Mouse (Mus musculus) midbrain, embryonic 14.5 days (tissue): ENCODE measurements around the gene Ptprk. TPM values are rescaled to one million over a fixed set of nuclear protein-coding genes. Genes with fewer than 3 reads are reported as not detected.

Experiments
- ATAC-seq: fragments of 200-750 bp; cut with Nextera tagmentation; 2 replicates; pipeline ENCODE4 v1.8.0; 2017; ENCODE audit warnings: moderate number of reproducible peaks, moderate library complexity; ENCODE audit not compliant: low FRiP score, low TSS enrichment
- DNase-seq: peaks from one replicate; pipeline ENCODE4 v3.0.0-alpha.2; 2015
- H3K27ac ChIP-seq: fragments of 300-500 bp; sonication (generic); replicated peaks from 2 replicates; pipeline ENCODE4 v1.5.1; 2014; ENCODE audit warnings: mild to moderate bottlenecking, low read depth, low read length, moderate library complexity
- H3K27me3 ChIP-seq: fragments of 300-500 bp; sonication (generic); 2 replicates; pipeline ENCODE4 v1.6.1; 2014; ENCODE audit warnings: low read length, control low read depth, mixed read lengths; ENCODE audit not compliant: control insufficient read depth, insufficient read depth
- H3K36me3 ChIP-seq: fragments of 300-500 bp; sonication (generic); 2 replicates; pipeline ENCODE4 v1.6.1; 2014; ENCODE audit warnings: low read length, control low read depth; ENCODE audit not compliant: control insufficient read depth, insufficient read depth
- H3K4me1 ChIP-seq: fragments of 300-500 bp; sonication (generic); 2 replicates; pipeline ENCODE4 v1.6.1; 2014; ENCODE audit warnings: mild to moderate bottlenecking, antibody characterized with exemption, low read length, control low read depth; ENCODE audit not compliant: control insufficient read depth, insufficient read depth
- H3K4me2 ChIP-seq: fragments of 300-500 bp; sonication (generic); 2 replicates; pipeline ENCODE4 v1.6.1; 2014; ENCODE audit warnings: mild to moderate bottlenecking, low read length, moderate library complexity
- H3K4me3 ChIP-seq: fragments of 300-500 bp; sonication (generic); replicated peaks from 2 replicates; pipeline ENCODE4 v1.5.1; 2014; ENCODE audit warnings: low read depth, low read length
- H3K9ac ChIP-seq: fragments of 300-500 bp; sonication (generic); replicated peaks from 2 replicates; pipeline ENCODE4 v1.6.1; 2014; ENCODE audit warnings: mild to moderate bottlenecking, low read length, moderate library complexity
- H3K9me3 ChIP-seq: fragments of 300-500 bp; sonication (generic); 2 replicates; pipeline ENCODE4 v1.6.1; 2016; ENCODE audit warnings: low read length, control low read depth, mixed read lengths; ENCODE audit not compliant: control insufficient read depth
- WGBS: fragments of 180-500 bp; shearing (Covaris S2); extraction: QIAGEN DNeasy Blood & Tissue Kit; methylation state at CpG from one replicate; pipeline ENCODE4 v1.1.7; 2014; 5-methylcytosine and 5-hydroxymethylcytosine counted together
- polyA plus RNA-seq: library from polyadenylated mRNA; unstranded; fragments of >200 nt; fragmentation: Nextera tagmentation; extraction: Ambion mirVana; gene quantifications from 2 replicates; pipeline ENCODE4 v1.2.1, GENCODE M21; 2014

Gene Ptprk
- polyA plus RNA-seq, 1 experiment from 2014 or later: 26.4 TPM

- no peak for DNase-seq
- WGBS: 89% methylated on average over 5 of the region's 5 CpGs
- Histone ChIP-seq H3K9ac (no peak overlapping the region), H3K4me1 (no peaks in the 10 kb centered on the region), H3K4me3 (no peak overlapping the region), H3K36me3 (no peaks in the 10 kb centered on the region), H3K4me2 (no peak overlapping the region), H3K27ac (no peak overlapping the region), H3K9me3 (no peaks in the 10 kb centered on the region), H3K27me3 (no peaks in the 10 kb centered on the region)
- ATAC-seq: no peak
These were observed 53.4 kb downstream of the Ptprk start for GRCm38 (mm10) chr10:28128011-28128410.

DNA sequence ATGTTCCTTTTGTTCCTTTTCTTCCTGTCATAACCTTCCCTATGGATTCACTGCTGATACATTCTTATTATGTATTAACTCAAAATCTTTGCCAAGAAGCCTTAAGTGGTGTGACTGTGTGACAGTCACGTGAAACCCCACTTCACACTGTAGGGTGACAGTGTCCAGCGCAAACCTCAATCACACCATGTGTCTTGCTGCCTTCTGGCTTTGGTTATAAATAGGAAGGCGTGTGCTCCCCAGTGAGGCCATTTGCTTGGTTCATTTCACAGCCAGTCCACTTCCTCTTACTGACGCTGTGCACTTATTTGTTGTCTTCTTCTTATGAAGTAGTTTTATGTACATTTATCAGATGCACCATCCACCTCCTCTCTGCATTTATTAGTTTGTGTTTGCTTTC lies 53.8 kb downstream of the Ptprk start:
- no peaks in the 10 kb centered on the region for H3K9me3 ChIP-seq
- 86% methylated on average over 4 of the region's 4 CpGs for WGBS
- H3K4me3 ChIP-seq: no peak overlapping the region
- ATAC-seq: no peak
- no peak for DNase-seq
- no peaks in the 10 kb centered on the region for H3K27me3 ChIP-seq
- H3K27ac ChIP-seq: no peak overlapping the region
- H3K36me3 ChIP-seq: no peaks in the 10 kb centered on the region
- no peaks in the 10 kb centered on the region for H3K4me1 ChIP-seq
- no peak overlapping the region for H3K4me2 ChIP-seq
- no peak overlapping the region for H3K9ac ChIP-seq

DNA sequence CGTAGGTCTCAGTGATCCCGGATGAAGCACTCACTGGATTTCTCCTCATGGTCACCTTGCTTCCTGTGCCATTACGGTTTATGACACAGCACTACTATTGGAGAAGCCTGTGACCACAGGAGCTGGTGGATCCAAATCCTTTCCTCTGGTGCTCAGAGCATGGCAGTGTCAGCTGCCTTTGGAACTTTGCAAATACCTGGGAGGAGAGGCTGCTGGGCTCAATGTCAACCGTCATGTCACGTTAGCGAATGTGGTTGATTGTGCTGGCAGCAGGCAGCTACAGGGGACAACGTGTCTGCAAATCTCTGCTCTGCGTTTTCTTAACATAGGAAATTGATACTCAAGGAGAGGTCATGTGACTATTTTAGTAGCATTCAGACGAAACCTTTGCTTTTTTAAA lies 55.8 kb downstream of the Ptprk start:
- Histone ChIP-seq H3K27ac (no peak overlapping the region), H3K9me3 (no peaks in the 10 kb centered on the region), H3K9ac (no peak overlapping the region), H3K4me2 (no peak overlapping the region), H3K4me1 (no peaks in the 10 kb centered on the region), H3K4me3 (no peak overlapping the region), H3K36me3 (no peaks in the 10 kb centered on the region), H3K27me3 (no peaks in the 10 kb centered on the region)
- WGBS: 88% methylated on average over 9 of the region's 9 CpGs
- no peak for ATAC-seq
- no peak for DNase-seq

GRCm38 (mm10) chr10:28133770-28134169 lies 59.1 kb downstream of the Ptprk start:
- no peak overlapping the region for H3K9ac ChIP-seq
- no peak overlapping the region for H3K4me3 ChIP-seq
- no peaks in the 10 kb centered on the region for H3K27me3 ChIP-seq
- H3K36me3 ChIP-seq: no peaks in the 10 kb centered on the region
- H3K9me3 ChIP-seq: no peaks in the 10 kb centered on the region
- no peaks in the 10 kb centered on the region for H3K4me1 ChIP-seq
- ATAC-seq (no peak), DNase-seq (no peak)
- 92% methylated on average over 4 of the region's 4 CpGs for WGBS
- H3K4me2 ChIP-seq: no peak overlapping the region
- no peak overlapping the region for H3K27ac ChIP-seq

GRCm38 (mm10) chr10:28138399-28138798 lies 63.8 kb downstream of the Ptprk start:
- Histone ChIP-seq H3K27ac (no peak overlapping the region), H3K36me3 (no peaks in the 10 kb centered on the region), H3K4me1 (no peaks in the 10 kb centered on the region), H3K4me3 (no peak overlapping the region), H3K27me3 (no peaks in the 10 kb centered on the region), H3K9me3 (no peaks in the 10 kb centered on the region), H3K4me2 (no peak overlapping the region), H3K9ac (no peak overlapping the region)
- WGBS: 60% methylated on average over 4 of the region's 4 CpGs
- ATAC-seq (no peak), DNase-seq (no peak)

DNA sequence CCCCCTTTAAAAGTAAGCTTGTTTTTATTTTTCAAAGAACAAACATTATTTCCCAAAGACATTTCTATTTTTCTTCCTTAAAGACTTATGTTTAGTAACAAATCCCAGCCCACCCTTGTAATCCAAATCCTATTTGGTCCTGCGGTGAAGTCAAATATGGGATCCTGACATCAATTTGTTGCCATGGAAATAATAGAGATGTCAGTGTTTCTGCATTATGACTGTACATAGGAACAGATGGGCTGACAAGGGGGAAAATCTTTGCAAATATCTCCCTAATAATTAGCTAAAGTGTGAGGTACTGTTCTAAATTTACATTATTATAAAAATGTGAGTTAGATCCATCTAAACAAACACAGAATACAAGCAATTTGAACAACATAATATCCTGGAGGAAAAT lies 69.8 kb downstream of the Ptprk start:
- no peaks in the 10 kb centered on the region for H3K9me3 ChIP-seq
- no peak overlapping the region for H3K4me3 ChIP-seq
- H3K27me3 ChIP-seq: no peaks in the 10 kb centered on the region
- ATAC-seq (no peak), DNase-seq (peak; percentile 43)
- H3K27ac ChIP-seq: no peak overlapping the region
- WGBS: 30% methylated on average over 1 of the region's 1 CpGs
- no peaks in the 10 kb centered on the region for H3K36me3 ChIP-seq
- no peak overlapping the region for H3K4me2 ChIP-seq
- H3K4me1 ChIP-seq: peaks cover 6% of the 10 kb centered on the region; the same call in 1 of the 2 replicates
- H3K9ac ChIP-seq: no peak overlapping the region

GRCm38 (mm10) chr10:28145326-28145725 lies 70.7 kb downstream of the Ptprk start:
- Histone ChIP-seq H3K36me3 (no peaks in the 10 kb centered on the region), H3K9ac (no peak overlapping the region), H3K4me1 (peaks cover 6% of the 10 kb centered on the region; the same call in 1 of the 2 replicates), H3K27me3 (no peaks in the 10 kb centered on the region), H3K27ac (no peak overlapping the region), H3K4me2 (no peak overlapping the region), H3K4me3 (no peak overlapping the region), H3K9me3 (no peaks in the 10 kb centered on the region)
- ATAC-seq: no peak
- 84% methylated on average over 5 of the region's 5 CpGs for WGBS
- no peak for DNase-seq

DNA sequence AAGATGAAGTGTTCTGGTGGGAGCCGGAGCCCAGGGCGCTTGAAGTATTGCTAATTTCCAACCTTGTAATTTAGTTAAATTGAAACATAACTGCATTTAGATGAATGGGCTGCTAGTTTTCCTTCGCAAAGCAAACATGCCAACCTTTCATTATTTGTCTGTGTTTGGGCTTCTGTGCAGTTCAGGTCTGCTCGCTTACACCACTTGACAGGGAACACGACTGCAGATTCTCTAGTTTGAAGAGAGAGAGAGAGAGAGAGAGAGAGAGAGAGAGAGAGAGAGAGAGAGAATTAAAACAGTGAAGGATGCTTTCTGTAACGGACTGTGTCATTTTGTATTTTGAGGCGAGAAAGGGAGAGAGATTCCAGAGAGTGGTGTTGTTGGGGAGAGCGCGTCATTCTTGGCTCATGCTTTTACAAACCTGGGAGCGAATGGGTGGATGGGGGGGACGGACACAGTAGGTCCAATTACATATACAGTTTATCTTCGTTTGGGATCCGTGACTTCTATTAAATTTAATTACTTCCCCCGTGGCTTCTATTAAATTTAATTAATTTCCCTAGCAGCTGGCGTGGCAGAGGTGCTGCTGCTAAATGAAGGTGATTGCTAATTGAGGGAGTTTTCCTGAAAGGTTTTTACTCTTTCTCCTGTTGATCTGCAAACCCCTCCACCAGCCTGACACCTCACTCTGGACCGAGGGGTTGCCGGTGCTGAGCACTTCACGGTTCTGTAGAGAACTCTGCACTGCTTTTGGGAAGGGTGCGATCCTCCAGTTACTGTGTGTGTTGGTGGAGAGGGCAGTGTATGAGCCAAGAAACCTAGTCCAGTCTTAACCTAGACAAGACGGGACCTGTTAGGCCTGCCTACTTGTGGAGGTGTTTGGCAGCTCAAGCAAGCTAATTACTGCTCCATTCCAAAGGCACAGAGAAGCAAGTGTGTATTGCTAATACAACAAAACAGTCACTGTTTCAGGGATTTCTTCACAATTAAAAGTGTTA lies 81.4 kb downstream of the Ptprk start:
- H3K27me3 ChIP-seq: no peaks in the 10 kb centered on the region
- DNase-seq: peak; percentile 50
- no peak overlapping the region for H3K4me3 ChIP-seq
- H3K9me3 ChIP-seq: no peaks in the 10 kb centered on the region
- ATAC-seq: peak; percentile 57
- H3K36me3 ChIP-seq: no peaks in the 10 kb centered on the region
- no peak overlapping the region for H3K9ac ChIP-seq
- 69% methylated on average over 20 of the region's 20 CpGs for WGBS
- no peak overlapping the region for H3K27ac ChIP-seq
- H3K4me2 ChIP-seq: no peak overlapping the region
- H3K4me1 ChIP-seq: no peaks in the 10 kb centered on the region

DNA sequence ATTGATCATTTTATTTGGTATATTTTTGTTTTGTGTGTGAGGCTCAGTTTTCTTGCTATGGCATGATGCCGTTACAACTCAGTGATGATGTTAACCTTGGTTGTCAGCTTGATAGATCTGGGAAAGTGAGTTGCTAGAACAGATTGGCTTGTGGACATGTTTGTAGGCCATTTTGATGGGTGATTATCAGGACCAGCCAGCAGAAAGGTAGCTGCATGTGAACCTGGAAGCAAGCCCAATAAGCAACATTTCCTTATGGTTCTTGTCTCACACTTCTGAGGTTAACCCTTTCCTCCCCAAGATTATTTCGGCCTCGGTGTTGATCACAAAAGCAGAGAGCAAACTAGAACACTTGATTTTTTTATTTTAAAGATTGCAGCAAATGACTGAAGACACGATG lies 85.1 kb downstream of the Ptprk start:
- H3K36me3 ChIP-seq: no peaks in the 10 kb centered on the region
- no peaks in the 10 kb centered on the region for H3K4me1 ChIP-seq
- no peak overlapping the region for H3K27ac ChIP-seq
- DNase-seq: no peak
- H3K9ac ChIP-seq: no peak overlapping the region
- no peak overlapping the region for H3K4me3 ChIP-seq
- H3K4me2 ChIP-seq: no peak overlapping the region
- WGBS: 92% methylated on average over 4 of the region's 4 CpGs
- ATAC-seq: no peak
- no peaks in the 10 kb centered on the region for H3K27me3 ChIP-seq
- H3K9me3 ChIP-seq: no peaks in the 10 kb centered on the region
